Mouse (Mus musculus): ENCODE results near the gene Hbp1. TPM values are rescaled to one million over a fixed set of nuclear protein-coding genes. Genes with fewer than 3 reads are reported as not detected.

Gene Hbp1
- polyA plus RNA-seq, 1 experiment from 2014 or later = 78.0 TPM

DNA sequence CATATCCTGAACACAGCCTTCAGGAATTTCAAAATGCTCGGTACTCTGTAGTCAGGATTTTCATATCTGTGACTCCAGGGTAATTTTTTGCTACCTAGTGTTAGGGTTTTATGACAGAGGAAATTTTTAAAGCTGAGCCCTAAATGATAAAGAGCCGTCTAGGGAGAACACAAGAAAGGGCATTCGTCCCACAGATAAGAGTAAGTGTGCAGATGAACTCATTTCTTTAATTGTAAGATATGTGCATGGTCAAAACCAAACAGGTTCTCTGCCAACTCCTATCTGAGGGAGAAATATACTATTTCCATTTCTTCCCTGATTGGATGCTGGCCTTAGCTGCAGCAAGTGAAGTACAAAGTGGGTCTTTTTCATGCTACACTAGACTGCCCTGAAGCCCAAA lies 26.2 kb downstream of the Hbp1 start:
- Histone ChIP-seq H3K36me3 (peaks cover 45% of the 10 kb centered on the region), H3K4me3 (replicated peaks) (no peak overlapping the region), H3K4me2 (replicated peaks) (no peak overlapping the region), H3K9ac (replicated peaks) (no peak overlapping the region), H3K27me3 (no peaks in the 10 kb centered on the region), H3K27ac (no peak overlapping the region), H3K9me3 (no peaks in the 10 kb centered on the region), H3K4me1 (replicated peaks) (no peaks in the 10 kb centered on the region)
- WGBS = 90% methylated on average over 3 of the region's 3 CpGs
- ATAC-seq = no peak

DNA sequence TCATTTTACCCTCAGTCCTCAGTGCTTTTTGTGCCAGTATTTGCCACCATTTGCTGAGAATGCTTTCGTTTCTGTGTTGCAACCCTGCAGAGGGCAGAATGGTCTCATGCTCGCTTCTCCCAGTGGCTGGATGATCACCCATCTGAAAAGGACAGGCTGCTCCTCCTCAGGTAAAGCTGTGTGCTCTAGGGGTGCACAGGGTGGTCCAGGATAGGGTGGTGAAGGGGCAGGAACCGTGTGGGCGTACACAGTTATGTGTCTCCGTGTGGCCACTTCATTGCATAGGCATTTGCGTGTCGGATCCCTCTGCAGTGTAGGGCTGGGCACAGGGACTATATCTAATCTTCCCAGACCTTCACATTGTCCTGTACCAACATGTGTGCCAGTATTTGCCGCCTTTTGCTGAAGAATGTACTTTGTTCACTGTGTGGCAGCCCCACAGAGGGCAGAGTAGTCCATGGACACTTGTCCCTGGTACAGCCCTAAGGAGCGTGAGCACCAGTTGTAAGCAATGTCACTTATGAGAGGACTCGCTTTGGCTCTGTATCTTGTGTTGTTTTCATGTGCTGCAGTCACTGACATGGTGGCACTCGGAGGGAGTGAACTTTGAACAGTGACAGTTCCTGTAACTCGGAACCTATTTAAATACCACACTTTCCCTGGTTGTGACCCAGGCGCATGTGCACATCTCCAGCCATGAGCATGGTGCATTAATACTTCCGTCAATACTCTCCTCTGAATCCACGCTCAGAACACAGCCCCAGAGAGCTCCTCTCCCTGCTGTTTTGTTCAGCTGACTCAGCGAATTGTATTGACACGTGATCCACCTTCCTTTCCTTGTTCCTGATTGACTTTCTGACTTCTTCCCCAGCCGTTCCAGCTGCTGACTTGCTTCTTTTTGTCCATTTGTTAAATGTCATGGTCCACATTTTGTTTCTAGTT lies 29.6 kb downstream of the Hbp1 start:
- ATAC-seq = no peak
- H3K4me2 ChIP-seq (replicated peaks) = no peak overlapping the region
- no peak overlapping the region for H3K27ac ChIP-seq
- H3K9ac ChIP-seq (replicated peaks) = no peak overlapping the region
- H3K36me3 ChIP-seq = peaks cover 23% of the 10 kb centered on the region
- no peaks in the 10 kb centered on the region for H3K9me3 ChIP-seq
- no peaks in the 10 kb centered on the region for H3K27me3 ChIP-seq
- WGBS = 87% methylated on average over 18 of the region's 18 CpGs
- H3K4me3 ChIP-seq (replicated peaks) = no peak overlapping the region
- no peaks in the 10 kb centered on the region for H3K4me1 ChIP-seq (replicated peaks)

DNA sequence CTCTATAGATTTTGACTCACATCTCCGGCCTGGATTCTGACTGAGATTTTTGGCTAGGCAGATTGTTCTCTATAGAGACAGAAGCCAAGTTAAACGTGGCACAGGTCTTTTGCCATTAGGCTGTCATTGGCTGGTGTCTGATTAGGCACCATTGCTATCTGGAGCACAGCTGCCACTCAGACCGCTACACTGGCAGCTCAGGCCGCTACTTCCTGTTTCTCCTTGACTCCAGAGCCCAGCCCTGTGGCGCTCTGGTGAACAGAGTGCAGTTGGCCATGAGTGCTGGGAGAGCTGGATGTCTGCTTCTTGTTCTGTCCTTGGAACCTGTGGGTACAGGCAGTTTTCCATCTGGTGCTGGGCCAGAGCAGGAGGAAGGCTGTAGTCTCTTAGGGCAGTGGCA lies 33.1 kb downstream of the Hbp1 start:
- no peaks in the 10 kb centered on the region for H3K4me1 ChIP-seq (replicated peaks)
- peaks cover 3% of the 10 kb centered on the region for H3K36me3 ChIP-seq
- H3K4me2 ChIP-seq (replicated peaks) = no peak overlapping the region
- 91% methylated on average over 5 of the region's 5 CpGs for WGBS
- H3K9me3 ChIP-seq = 0 out of 2 replicates have a peak, but pooled peaks cover 2% of the 10 kb centered on the region
- H3K9ac ChIP-seq (replicated peaks) = no peak overlapping the region
- H3K27ac ChIP-seq = no peak overlapping the region
- no peaks in the 10 kb centered on the region for H3K27me3 ChIP-seq
- ATAC-seq = 0 out of 2 replicates have a peak, but pooled peaks have one; percentile 27
- H3K4me3 ChIP-seq (replicated peaks) = no peak overlapping the region

DNA sequence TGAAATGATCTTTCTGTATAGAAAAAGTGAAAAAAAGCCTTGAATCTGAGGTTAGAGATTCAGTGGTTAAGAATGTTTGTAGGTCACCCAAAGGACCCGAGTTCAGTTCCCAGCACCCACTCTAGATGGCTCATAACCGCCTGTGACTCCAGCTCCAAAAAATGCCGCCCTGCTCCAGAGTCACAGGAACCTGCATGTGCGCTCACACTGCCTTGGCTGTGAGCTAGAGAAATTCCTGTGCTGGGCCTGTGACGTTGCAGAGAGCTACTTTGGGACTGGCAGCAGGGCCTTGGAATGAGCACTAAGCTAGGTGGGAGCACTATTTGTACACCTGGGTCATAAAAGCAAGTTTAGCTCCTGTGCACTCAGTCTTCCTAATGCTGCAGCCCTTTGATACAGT lies 33.6 kb downstream of the Hbp1 start:
- no peak overlapping the region for H3K4me3 ChIP-seq (replicated peaks)
- no peak overlapping the region for H3K27ac ChIP-seq
- 0 out of 2 replicates have a peak, but pooled peaks cover 2% of the 10 kb centered on the region for H3K9me3 ChIP-seq
- H3K4me1 ChIP-seq (replicated peaks) = no peaks in the 10 kb centered on the region
- H3K36me3 ChIP-seq = peaks cover 3% of the 10 kb centered on the region
- H3K9ac ChIP-seq (replicated peaks) = no peak overlapping the region
- no peaks in the 10 kb centered on the region for H3K27me3 ChIP-seq
- 94% methylated on average over 5 of the region's 5 CpGs for WGBS
- H3K4me2 ChIP-seq (replicated peaks) = no peak overlapping the region
- ATAC-seq = no peak

DNA sequence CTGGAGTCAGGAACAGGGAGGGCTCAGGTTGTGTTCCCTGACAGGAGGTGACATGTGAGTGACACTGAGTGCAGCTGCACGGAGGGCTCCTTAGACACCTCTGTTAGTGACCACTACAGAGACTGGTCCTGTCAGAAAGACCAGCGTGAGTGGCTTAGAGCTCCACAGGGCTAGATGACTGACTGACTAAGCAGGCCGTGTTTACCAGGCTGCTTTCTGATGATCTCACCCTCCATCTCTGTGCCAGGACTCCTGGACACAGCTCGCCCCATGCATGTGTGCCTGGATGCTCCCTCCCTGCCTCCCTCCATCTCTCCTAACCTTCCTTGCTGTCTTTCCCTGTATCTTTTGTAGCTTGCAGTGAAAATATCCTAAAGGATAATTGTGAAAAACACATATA lies 36.7 kb downstream of the Hbp1 start:
- no peak for ATAC-seq
- H3K27ac ChIP-seq = no peak overlapping the region
- no peaks in the 10 kb centered on the region for H3K27me3 ChIP-seq
- no peak overlapping the region for H3K4me2 ChIP-seq (replicated peaks)
- 86% methylated on average over 4 of the region's 4 CpGs for WGBS
- H3K9me3 ChIP-seq = 0 out of 2 replicates have a peak, but pooled peaks cover 2% of the 10 kb centered on the region
- no peak overlapping the region for H3K9ac ChIP-seq (replicated peaks)
- H3K4me1 ChIP-seq (replicated peaks) = no peaks in the 10 kb centered on the region
- no peaks in the 10 kb centered on the region for H3K36me3 ChIP-seq
- no peak overlapping the region for H3K4me3 ChIP-seq (replicated peaks)

DNA sequence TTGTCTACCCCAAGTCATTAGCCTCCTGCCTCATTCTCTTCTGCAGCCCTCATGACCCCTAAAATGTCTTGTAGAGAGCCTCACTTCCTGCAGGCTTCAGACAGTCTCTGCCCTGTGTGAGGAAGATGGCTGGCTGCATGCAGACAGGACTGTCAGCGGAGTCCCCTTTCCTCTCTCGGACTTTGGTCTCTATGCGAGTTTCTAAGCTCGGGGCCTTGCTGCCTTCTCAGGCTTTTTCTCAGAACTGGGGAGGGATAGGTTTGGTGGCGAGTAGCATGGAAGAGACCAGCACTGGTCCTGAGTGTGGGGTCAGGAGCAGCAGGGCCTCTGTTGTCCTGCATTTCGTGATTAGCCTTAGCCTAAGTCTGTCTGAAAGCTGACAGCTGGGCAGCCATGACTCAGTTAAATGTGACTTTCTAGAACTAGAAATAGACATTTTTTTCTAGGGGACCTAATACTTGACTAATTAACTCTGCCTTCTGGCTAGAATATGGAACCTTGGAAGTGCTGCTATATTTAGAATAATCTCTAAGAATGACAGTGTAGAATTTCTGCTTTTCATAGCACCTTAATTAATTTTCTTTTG lies 37.3 kb downstream of the Hbp1 start:
- Histone ChIP-seq H3K9ac (replicated peaks) (no peak overlapping the region), H3K4me3 (replicated peaks) (no peak overlapping the region), H3K9me3 (0 out of 2 replicates have a peak, but pooled peaks cover 2% of the 10 kb centered on the region), H3K4me2 (replicated peaks) (no peak overlapping the region), H3K36me3 (no peaks in the 10 kb centered on the region), H3K27me3 (no peaks in the 10 kb centered on the region), H3K4me1 (replicated peaks) (no peaks in the 10 kb centered on the region), H3K27ac (no peak overlapping the region)
- WGBS = 80% methylated on average over 6 of the region's 6 CpGs
- ATAC-seq = no peak

DNA sequence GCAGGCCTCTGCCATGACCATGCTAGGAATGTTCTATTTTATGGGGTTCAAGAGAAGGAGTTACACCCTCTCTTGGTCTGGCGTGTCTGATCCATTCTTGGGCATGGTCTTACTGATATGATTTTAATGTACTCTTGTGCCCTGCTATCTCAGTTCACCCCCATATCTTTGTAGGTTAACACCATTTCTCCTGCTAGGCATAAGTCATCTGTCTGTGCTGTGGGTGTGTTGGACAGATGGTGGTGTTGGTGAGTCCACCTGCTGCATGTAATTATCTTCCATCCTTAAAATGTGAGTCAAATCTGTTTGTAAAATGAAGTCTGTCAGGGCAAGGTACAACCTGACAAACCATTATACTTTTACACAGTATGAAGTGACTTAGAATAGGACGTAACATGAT lies 42.9 kb downstream of the Hbp1 start:
- Histone ChIP-seq H3K9me3 (no peaks in the 10 kb centered on the region), H3K4me2 (replicated peaks) (no peak overlapping the region), H3K4me1 (replicated peaks) (peaks cover 33% of the 10 kb centered on the region), H3K9ac (replicated peaks) (no peak overlapping the region), H3K27ac (no peak overlapping the region), H3K4me3 (replicated peaks) (no peak overlapping the region), H3K36me3 (peaks cover 4% of the 10 kb centered on the region; the same call in 1 of the 2 replicates), H3K27me3 (no peaks in the 10 kb centered on the region)
- WGBS = 97% methylated on average over 2 of the region's 2 CpGs
- no peak for ATAC-seq

DNA sequence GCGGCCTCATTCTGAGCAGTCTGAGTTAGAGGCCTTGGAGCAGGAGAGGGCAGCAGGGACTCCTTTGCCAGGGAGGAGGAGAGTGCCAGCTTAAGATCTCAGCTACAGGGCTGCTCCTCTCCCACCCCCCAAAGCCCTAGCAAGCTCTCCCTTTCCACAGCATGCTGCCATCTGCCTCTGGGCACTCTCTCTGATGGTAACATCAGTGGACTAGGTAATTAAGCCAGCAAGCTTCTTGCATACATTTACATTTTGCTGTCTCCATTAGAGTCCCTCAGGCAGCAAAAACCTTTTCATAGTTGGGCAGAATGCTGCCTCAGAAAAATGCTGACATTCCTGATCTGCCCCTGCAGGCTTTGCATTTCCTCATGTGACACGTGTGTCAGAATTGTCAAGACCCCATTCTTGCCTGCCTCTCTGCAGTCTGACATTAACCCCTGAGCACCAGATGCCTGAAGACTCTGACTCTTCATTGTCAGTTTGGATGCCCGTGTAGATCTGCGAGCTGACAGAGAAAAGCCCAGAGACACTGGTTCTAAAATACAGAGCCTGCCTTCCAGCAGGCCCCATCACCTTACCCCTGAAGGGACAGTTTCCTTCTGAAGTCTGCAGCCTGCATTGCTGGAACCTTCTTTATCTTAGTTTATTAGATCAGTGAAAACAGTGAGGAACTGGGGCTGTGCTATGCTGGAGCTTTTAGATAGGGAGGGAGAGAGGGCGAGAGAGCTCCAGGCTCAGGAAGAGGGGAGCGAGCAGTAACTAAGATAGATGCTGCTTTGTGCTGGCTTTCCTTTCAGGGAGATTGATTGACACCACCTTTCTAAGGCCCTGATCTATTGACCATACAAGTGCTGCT lies 44.4 kb downstream of the Hbp1 start:
- H3K36me3 ChIP-seq = peaks cover 4% of the 10 kb centered on the region; the same call in 1 of the 2 replicates
- WGBS = 26% methylated on average over 6 of the region's 6 CpGs
- no peaks in the 10 kb centered on the region for H3K9me3 ChIP-seq
- peak overlapping the region; percentile 88 for H3K27ac ChIP-seq
- H3K9ac ChIP-seq (replicated peaks) = peak overlapping the region; percentile 32; the same call in 1 of the 2 replicates
- H3K4me2 ChIP-seq (replicated peaks) = no peak overlapping the region
- no peak overlapping the region for H3K4me3 ChIP-seq (replicated peaks)
- peaks cover 33% of the 10 kb centered on the region for H3K4me1 ChIP-seq (replicated peaks)
- H3K27me3 ChIP-seq = no peaks in the 10 kb centered on the region
- ATAC-seq = peak; percentile 97

DNA sequence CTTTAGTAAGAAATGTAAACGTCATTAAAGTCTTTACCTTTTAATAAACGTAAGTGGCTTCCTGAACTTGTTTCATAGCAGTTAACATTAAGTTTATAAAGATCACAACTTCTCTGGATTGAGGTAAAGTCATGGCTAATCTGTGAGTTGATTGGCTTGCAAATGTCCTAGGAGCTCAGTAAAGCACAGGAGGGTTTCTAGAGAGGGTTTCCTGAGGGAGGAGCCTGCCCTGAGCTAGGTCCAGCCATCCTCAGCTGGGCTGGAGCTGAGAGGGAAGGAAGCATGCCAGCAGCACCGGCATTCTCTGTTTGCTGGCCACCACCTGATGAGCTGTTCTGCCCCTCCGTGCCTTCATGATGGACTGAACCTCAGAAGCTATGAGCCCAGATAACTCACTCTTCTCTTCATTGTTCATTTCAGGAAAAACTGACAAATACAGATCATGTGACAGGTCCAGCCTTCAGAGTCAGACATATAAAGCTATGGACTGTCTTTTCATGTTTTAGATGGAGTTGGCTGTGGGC lies 49.9 kb downstream of the Hbp1 start:
- Histone ChIP-seq H3K27ac (no peak overlapping the region), H3K27me3 (no peaks in the 10 kb centered on the region), H3K4me1 (replicated peaks) (peaks cover 42% of the 10 kb centered on the region), H3K9ac (replicated peaks) (no peak overlapping the region), H3K4me2 (replicated peaks) (no peak overlapping the region), H3K9me3 (no peaks in the 10 kb centered on the region), H3K36me3 (peaks cover 8% of the 10 kb centered on the region), H3K4me3 (replicated peaks) (no peak overlapping the region)
- ATAC-seq = no peak
- 82% methylated on average over 4 of the region's 4 CpGs for WGBS

DNA sequence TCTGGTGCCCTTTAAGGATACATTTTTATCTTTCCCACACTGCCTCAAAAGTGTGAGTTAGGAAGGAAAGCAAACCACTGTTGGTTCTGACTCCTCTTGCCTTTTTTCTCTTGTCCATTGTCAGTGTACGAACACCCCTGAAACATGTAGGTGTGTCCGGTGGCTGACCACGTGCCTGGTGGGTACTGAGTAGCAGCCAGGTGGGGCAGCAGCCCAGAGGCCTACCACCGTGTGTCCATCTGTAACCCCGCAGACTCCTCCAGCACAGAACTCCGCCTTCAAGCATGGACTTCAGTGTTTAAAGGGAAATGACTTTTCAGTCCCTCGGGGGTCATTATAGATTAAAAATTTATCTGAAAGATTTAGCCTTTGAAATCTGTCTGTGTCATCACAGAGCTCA lies 52.9 kb downstream of the Hbp1 start:
- 52% methylated on average over 7 of the region's 7 CpGs for WGBS
- Histone ChIP-seq H3K4me3 (replicated peaks) (no peak overlapping the region), H3K4me2 (replicated peaks) (no peak overlapping the region), H3K36me3 (peaks cover 4% of the 10 kb centered on the region; the same call in 1 of the 2 replicates), H3K4me1 (replicated peaks) (peaks cover 32% of the 10 kb centered on the region), H3K27ac (peak overlapping the region; percentile 75), H3K9me3 (no peaks in the 10 kb centered on the region), H3K9ac (replicated peaks) (no peak overlapping the region), H3K27me3 (no peaks in the 10 kb centered on the region)
- no peak for ATAC-seq

DNA sequence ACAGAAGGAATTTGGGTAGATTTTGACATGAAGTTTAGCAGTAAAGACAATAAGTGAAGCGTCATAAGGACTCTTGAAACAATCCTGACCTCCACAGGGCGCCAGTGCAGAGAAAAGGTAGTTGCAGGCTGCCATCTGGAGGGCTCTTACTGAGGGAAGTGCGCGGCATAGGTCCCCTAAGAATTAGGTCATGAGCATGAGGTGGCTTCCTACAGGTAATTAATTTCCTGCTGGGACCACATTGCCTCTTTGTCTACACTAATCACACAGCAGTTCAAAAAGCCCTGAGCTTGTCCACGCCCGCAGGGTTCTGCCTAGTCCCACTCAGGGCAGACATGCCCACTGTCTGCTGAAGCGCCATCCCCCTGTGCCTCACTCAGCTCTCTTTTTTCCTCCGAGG lies 53.3 kb downstream of the Hbp1 start:
- Histone ChIP-seq H3K36me3 (peaks cover 4% of the 10 kb centered on the region; the same call in 1 of the 2 replicates), H3K9me3 (no peaks in the 10 kb centered on the region), H3K4me2 (replicated peaks) (no peak overlapping the region), H3K9ac (replicated peaks) (no peak overlapping the region), H3K4me3 (replicated peaks) (no peak overlapping the region), H3K27me3 (no peaks in the 10 kb centered on the region), H3K27ac (peak overlapping the region; percentile 75), H3K4me1 (replicated peaks) (peaks cover 32% of the 10 kb centered on the region)
- 24% methylated on average over 8 of the region's 8 CpGs for WGBS
- ATAC-seq = peak; percentile 53

Measured in midbrain, embryonic 13.5 days (tissue).